Mouse (Mus musculus) forebrain, embryonic 15.5 days (tissue): ENCODE measurements around the gene Iqschfp. TPM values are rescaled to one million over a fixed set of nuclear protein-coding genes. Genes with fewer than 3 reads are reported as not detected.
A peak's percentile ranks its signal among the peaks of the same experiment; 100 is the strongest.

ENCODE experiments used
- ATAC-seq: fragments of 200-750 bp; cut with Nextera tagmentation; replicated peaks from 2 replicates; pipeline ENCODE4 v1.8.0; 2017; ENCODE audit warnings: mild to moderate bottlenecking, moderate TSS enrichment, moderate library complexity
- H3K27ac ChIP-seq: fragments of 300-500 bp; sonication (generic); replicated peaks from 2 replicates; pipeline ENCODE4 v1.5.1; 2015; ENCODE audit warnings: mild to moderate bottlenecking, inconsistent platforms
- H3K27me3 ChIP-seq: fragments of 300-500 bp; sonication (generic); 2 replicates; pipeline ENCODE4 v1.6.1; 2015; ENCODE audit warnings: inconsistent platforms
- H3K36me3 ChIP-seq: fragments of 300-500 bp; sonication (generic); 2 replicates; pipeline ENCODE4 v1.6.1; 2015; ENCODE audit warnings: mild to moderate bottlenecking, inconsistent platforms
- H3K4me1 ChIP-seq: fragments of 300-500 bp; sonication (generic); 2 replicates; pipeline ENCODE4 v1.6.1; 2015; ENCODE audit warnings: inconsistent platforms
- H3K4me2 ChIP-seq: fragments of 300-500 bp; sonication (generic); replicated peaks from 2 replicates; pipeline ENCODE4 v1.6.1; 2015; ENCODE audit warnings: mild to moderate bottlenecking, inconsistent platforms
- H3K4me3 ChIP-seq: fragments of 300-500 bp; sonication (generic); 2 replicates; pipeline ENCODE4 v1.5.1; 2015; ENCODE audit warnings: mild to moderate bottlenecking, inconsistent platforms
- H3K9ac ChIP-seq: fragments of 300-500 bp; sonication (generic); replicated peaks from 2 replicates; pipeline ENCODE4 v1.6.1; 2015; ENCODE audit warnings: mild to moderate bottlenecking, inconsistent platforms
- H3K9me3 ChIP-seq: fragments of 300-500 bp; sonication (generic); 2 replicates; pipeline ENCODE4 v1.6.1; 2016; ENCODE audit warnings: inconsistent platforms
- WGBS: fragments of 180-500 bp; shearing (Covaris S2); methylation state at CpG from one replicate; pipeline ENCODE4 v1.1.7; 2015; ENCODE audit warnings: mixed read lengths; 5-methylcytosine and 5-hydroxymethylcytosine counted together
- polyA plus RNA-seq: library from polyadenylated mRNA; unstranded; fragments of >200 nt; fragmentation: Nextera tagmentation; extraction: Ambion mirVana; gene quantifications from 2 replicates; pipeline ENCODE4 v1.2.1, GENCODE M21; 2015

The Iqschfp gene
- polyA plus RNA-seq, 1 experiment from 2014 or later = 3.3 TPM

- Histone ChIP-seq H3K4me1 (0 out of 2 replicates have a peak, but pooled peaks cover 3% of the 10 kb centered on the region), H3K9ac (no peak overlapping the region), H3K27ac (no peak overlapping the region), H3K4me2 (no peak overlapping the region), H3K27me3 (no peaks in the 10 kb centered on the region), H3K36me3 (no peaks in the 10 kb centered on the region), H3K4me3 (no peak overlapping the region), H3K9me3 (no peaks in the 10 kb centered on the region)
- ATAC-seq = no peak
- 78% methylated on average over 3 of the region's 3 CpGs for WGBS
Measured at GRCm38 (mm10) chr3:67918098-67918497, 26.1 kb downstream of the Iqschfp start.

- no peak overlapping the region for H3K27ac ChIP-seq
Measured at GRCm38 (mm10) chr3:67918634-67919259, 26.7 kb downstream of the Iqschfp start.

GRCm38 (mm10) chr3:67923095-67923494, 31.1 kb downstream of the Iqschfp start:
- no peak for ATAC-seq
- H3K4me3 ChIP-seq = no peak overlapping the region
- H3K27ac ChIP-seq = no peak overlapping the region
- no peaks in the 10 kb centered on the region for H3K9me3 ChIP-seq
- H3K4me1 ChIP-seq = 0 out of 2 replicates have a peak, but pooled peaks cover 3% of the 10 kb centered on the region
- WGBS = 82% methylated on average over 4 of the region's 4 CpGs
- no peak overlapping the region for H3K4me2 ChIP-seq
- no peaks in the 10 kb centered on the region for H3K36me3 ChIP-seq
- no peaks in the 10 kb centered on the region for H3K27me3 ChIP-seq
- H3K9ac ChIP-seq = no peak overlapping the region

More at GRCm38 (mm10) chr3:67918634-67919259, 26.7 kb downstream of the Iqschfp start:
- no peak overlapping the region for H3K4me3 ChIP-seq
- H3K9ac ChIP-seq = no peak overlapping the region
- H3K4me1 ChIP-seq = 0 out of 2 replicates have a peak, but pooled peaks cover 3% of the 10 kb centered on the region
- H3K36me3 ChIP-seq = no peaks in the 10 kb centered on the region
- peak; percentile 43; the same call in 1 of the 2 replicates for ATAC-seq
- whole genome bisulfite sequencing = 28% methylated on average over 8 of the region's 8 CpGs
- no peaks in the 10 kb centered on the region for H3K27me3 ChIP-seq
- no peaks in the 10 kb centered on the region for H3K9me3 ChIP-seq
- H3K4me2 ChIP-seq = no peak overlapping the region

- no peak overlapping the region for H3K27ac ChIP-seq
- no peaks in the 10 kb centered on the region; the same call in 1 of the 2 replicates for H3K4me1 ChIP-seq
- ATAC-seq = no peak
- H3K4me3 ChIP-seq = no peak overlapping the region
- no peak overlapping the region for H3K9ac ChIP-seq
- no peaks in the 10 kb centered on the region for H3K9me3 ChIP-seq
- WGBS = 76% methylated on average over 2 of the region's 2 CpGs
- H3K36me3 ChIP-seq = no peaks in the 10 kb centered on the region
- no peak overlapping the region for H3K4me2 ChIP-seq
- no peaks in the 10 kb centered on the region for H3K27me3 ChIP-seq
Measured at GRCm38 (mm10) chr3:67925453-67925852, 33.4 kb downstream of the Iqschfp start.

DNA sequence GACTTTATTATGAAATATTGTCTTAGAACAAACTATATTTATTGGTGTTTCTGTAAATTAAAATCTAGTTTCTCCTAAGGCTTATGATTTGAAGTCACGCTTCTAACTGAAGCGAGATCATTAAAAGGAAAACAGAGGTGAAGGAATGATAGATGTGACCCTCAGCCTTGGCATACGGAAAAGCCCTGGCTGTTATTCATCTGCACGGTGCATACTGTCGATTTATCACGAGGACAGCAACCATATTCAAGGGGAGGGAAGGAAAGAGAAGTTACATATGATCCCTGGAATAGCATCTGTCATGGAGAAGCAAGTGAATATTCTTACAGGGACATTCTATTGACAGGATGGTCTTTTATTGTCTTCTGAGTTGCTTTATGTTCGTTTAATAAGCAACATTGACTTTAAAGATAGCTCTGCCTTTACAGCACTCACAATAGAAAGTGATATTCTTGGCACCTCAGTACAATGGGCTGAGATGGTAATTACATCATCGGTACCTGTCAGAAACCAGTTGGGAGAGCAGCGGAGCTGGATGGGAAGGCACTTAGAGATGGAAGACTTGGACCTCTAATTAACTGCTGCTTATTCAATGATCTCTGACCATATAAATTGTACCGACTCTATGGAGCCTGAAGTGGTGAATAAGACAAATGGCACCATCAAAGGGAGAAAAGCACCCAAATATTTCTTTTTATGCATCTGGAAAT, 38.5 kb downstream of the Iqschfp start:
- H3K4me1 ChIP-seq = peaks cover 10% of the 10 kb centered on the region
- WGBS = 74% methylated on average over 10 of the region's 10 CpGs
- H3K27ac ChIP-seq = peak overlapping the region; percentile 9; the same call in 1 of the 2 replicates
- no peak overlapping the region for H3K4me2 ChIP-seq
- H3K27me3 ChIP-seq = no peaks in the 10 kb centered on the region
- ATAC-seq = no peak
- H3K4me3 ChIP-seq = no peak overlapping the region
- no peak overlapping the region for H3K9ac ChIP-seq
- no peaks in the 10 kb centered on the region for H3K36me3 ChIP-seq
- H3K9me3 ChIP-seq = no peaks in the 10 kb centered on the region

- no peaks in the 10 kb centered on the region for H3K36me3 ChIP-seq
- H3K27ac ChIP-seq = peak overlapping the region; percentile 9; the same call in 1 of the 2 replicates
- no peaks in the 10 kb centered on the region for H3K9me3 ChIP-seq
- H3K27me3 ChIP-seq = no peaks in the 10 kb centered on the region
- H3K9ac ChIP-seq = no peak overlapping the region
- H3K4me1 ChIP-seq = peaks cover 10% of the 10 kb centered on the region
- 63% methylated on average over 8 of the region's 8 CpGs for WGBS
- ATAC-seq = no peak
- no peak overlapping the region for H3K4me3 ChIP-seq
- no peak overlapping the region for H3K4me2 ChIP-seq
Measured at GRCm38 (mm10) chr3:67931181-67931580, 39.1 kb downstream of the Iqschfp start.

DNA sequence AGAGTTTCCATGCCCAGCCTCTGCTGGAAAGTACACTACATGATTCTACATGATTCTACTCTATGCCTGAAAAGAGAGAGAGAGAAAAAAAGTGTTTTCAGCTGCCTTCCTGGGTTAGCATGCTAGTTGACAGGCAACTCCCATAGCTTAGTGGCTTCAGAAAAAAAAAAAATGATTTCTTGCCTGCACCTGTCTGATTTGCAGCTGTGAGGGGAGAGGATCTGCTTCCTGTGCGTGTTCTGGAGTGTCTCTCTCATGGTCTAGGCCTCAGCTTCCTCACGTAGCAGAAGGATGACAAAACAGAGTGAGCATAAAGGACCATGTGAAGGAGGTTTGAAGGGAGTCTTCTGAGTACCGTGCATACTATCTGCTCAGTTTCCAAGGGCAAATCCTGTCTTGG, 39.9 kb downstream of the Iqschfp start:
- H3K4me2 ChIP-seq = no peak overlapping the region
- peaks cover 10% of the 10 kb centered on the region for H3K4me1 ChIP-seq
- H3K4me3 ChIP-seq = no peak overlapping the region
- ATAC-seq = no peak
- H3K27ac ChIP-seq = no peak overlapping the region
- no peaks in the 10 kb centered on the region for H3K36me3 ChIP-seq
- WGBS = 90% methylated on average over 3 of the region's 3 CpGs
- no peaks in the 10 kb centered on the region for H3K9me3 ChIP-seq
- no peaks in the 10 kb centered on the region for H3K27me3 ChIP-seq
- no peak overlapping the region for H3K9ac ChIP-seq

DNA sequence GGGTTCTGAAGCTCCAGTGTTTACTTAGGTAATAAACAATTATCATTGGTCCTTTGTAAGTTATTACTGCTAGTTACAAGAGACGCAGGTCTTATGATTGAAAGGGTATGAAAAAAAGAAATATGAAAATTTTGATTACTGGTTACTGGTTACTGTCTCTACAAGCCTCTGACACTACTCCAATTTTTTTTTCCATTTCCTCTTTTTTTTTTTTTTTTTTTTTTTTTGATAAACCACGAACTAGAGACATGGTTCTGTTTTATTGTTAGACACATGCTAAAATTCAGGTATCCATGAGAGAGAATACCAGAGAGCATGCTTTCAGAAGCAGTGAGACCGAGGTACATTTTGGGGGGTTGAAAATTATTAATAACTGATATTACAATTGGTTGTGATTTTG, 43.8 kb downstream of the Iqschfp start:
- Histone ChIP-seq H3K9ac (no peak overlapping the region), H3K4me1 (peaks cover 6% of the 10 kb centered on the region; the same call in 1 of the 2 replicates), H3K27ac (no peak overlapping the region), H3K36me3 (no peaks in the 10 kb centered on the region), H3K4me3 (no peak overlapping the region), H3K9me3 (no peaks in the 10 kb centered on the region), H3K4me2 (no peak overlapping the region), H3K27me3 (no peaks in the 10 kb centered on the region)
- WGBS = 90% methylated on average over 3 of the region's 3 CpGs
- no peak for ATAC-seq

DNA sequence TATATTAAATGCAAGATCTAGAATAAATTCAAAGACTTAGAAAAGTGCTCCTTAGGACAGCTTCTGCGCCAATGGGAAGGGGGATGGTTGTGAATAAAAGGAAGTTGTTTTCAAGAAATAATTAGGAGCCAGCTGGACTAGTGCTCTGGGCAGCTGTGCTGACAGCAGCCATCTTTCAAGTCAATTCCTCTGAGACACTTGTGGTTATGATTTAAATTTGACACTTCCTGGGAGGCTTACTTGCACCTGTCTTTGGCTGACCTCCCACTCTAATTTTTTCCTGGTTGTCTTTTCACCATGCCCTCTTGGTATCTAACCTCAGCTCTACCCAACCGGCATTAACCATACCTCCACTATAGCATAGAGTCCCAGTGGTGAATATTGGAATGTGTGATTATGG, 55.0 kb downstream of the Iqschfp start:
- no peaks in the 10 kb centered on the region for H3K27me3 ChIP-seq
- no peak overlapping the region for H3K4me3 ChIP-seq
- H3K9ac ChIP-seq = no peak overlapping the region
- WGBS = 82% methylated on average over 2 of the region's 2 CpGs
- 0 out of 2 replicates have a peak, but pooled peaks cover 4% of the 10 kb centered on the region for H3K4me1 ChIP-seq
- H3K4me2 ChIP-seq = no peak overlapping the region
- ATAC-seq = no peak
- H3K27ac ChIP-seq = no peak overlapping the region
- H3K36me3 ChIP-seq = no peaks in the 10 kb centered on the region
- no peaks in the 10 kb centered on the region for H3K9me3 ChIP-seq

DNA sequence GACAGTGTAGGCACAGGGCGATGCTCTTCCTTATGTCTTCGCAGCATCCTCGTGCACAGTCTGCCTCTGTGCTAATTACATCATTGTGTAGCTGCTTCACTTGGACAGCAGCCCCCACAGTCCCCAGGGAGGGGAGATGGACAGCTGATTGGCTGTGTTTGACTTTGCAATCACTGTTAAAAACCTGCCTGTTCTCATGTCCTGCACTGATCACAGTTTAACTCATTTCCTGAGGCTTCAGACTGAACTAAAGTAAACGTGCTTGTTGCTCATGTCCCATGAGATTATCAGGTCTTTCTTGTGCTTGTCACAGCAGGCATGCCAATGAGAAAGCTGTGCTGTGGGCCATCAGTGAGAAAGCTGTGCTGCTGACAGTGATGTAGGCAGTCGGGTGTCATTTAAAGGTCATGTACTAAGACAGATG, 60.5 kb downstream of the Iqschfp start:
- ATAC-seq = peak; percentile 71; the same call in 1 of the 2 replicates
- no peak overlapping the region for H3K27ac ChIP-seq
- no peak overlapping the region for H3K9ac ChIP-seq
- H3K4me1 ChIP-seq = peaks cover 18% of the 10 kb centered on the region
- H3K4me2 ChIP-seq = no peak overlapping the region
- 33% methylated on average over 5 of the region's 5 CpGs for WGBS
- no peaks in the 10 kb centered on the region for H3K27me3 ChIP-seq
- no peaks in the 10 kb centered on the region for H3K9me3 ChIP-seq
- no peaks in the 10 kb centered on the region for H3K36me3 ChIP-seq
- H3K4me3 ChIP-seq = no peak overlapping the region

- Histone ChIP-seq H3K27ac (no peak overlapping the region), H3K4me3 (no peak overlapping the region), H3K9me3 (no peaks in the 10 kb centered on the region), H3K4me2 (no peak overlapping the region), H3K27me3 (no peaks in the 10 kb centered on the region), H3K36me3 (no peaks in the 10 kb centered on the region), H3K9ac (no peak overlapping the region), H3K4me1 (peaks cover 24% of the 10 kb centered on the region)
- 0 out of 2 replicates have a peak, but pooled peaks have one; percentile 41 for ATAC-seq
- 13% methylated on average over 5 of the region's 5 CpGs for WGBS
Measured at GRCm38 (mm10) chr3:67954459-67955065, 62.5 kb downstream of the Iqschfp start.

DNA sequence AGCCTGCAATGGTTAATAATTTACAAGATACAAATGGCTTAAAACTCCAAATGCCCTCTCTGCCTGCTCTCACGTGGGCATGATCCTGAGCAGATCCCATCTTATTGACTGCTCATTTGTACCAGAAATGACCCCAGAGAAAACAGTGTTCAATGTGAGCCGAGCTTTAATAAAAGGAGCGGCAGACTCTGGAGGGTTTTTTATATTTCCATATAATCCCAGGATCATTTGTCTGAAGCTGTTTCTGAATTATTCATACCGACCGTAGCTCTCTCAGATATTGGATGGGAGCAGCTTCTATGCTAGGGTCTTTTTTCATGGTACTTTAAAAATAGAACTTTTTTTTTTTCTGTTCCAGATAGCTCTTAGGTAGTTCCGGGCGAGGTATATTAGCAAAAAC, 67.6 kb downstream of the Iqschfp start:
- no peaks in the 10 kb centered on the region for H3K9me3 ChIP-seq
- no peaks in the 10 kb centered on the region for H3K36me3 ChIP-seq
- no peak overlapping the region for H3K4me2 ChIP-seq
- 12% methylated on average over 7 of the region's 7 CpGs for WGBS
- H3K27ac ChIP-seq = peak overlapping the region; percentile 24; the same call in 1 of the 2 replicates
- H3K9ac ChIP-seq = no peak overlapping the region
- ATAC-seq = 0 out of 2 replicates have a peak, but pooled peaks have one; percentile 11
- no peak overlapping the region for H3K4me3 ChIP-seq
- no peaks in the 10 kb centered on the region for H3K27me3 ChIP-seq
- peaks cover 16% of the 10 kb centered on the region for H3K4me1 ChIP-seq
